Mouse (Mus musculus) olfactory bulb, adult 2 months (tissue): ENCODE data around the gene Ttc13.

Source experiments
- CTCF ChIP-seq: fragments of 200-500 bp; IDR thresholded peaks from 2 replicates; pipeline ENCODE4 v1.5.1; 2012; ENCODE audit warnings: low read depth, mild to moderate bottlenecking, low read length, moderate library complexity; ENCODE audit not compliant: insufficient read depth
- POLR2A ChIP-seq: fragments of 200-500 bp; IDR thresholded peaks from 2 replicates; pipeline ENCODE4 v1.6.1; 2012; ENCODE audit warnings: mild to moderate bottlenecking, low read depth, low read length, moderate library complexity; ENCODE audit not compliant: insufficient read depth

DNA sequence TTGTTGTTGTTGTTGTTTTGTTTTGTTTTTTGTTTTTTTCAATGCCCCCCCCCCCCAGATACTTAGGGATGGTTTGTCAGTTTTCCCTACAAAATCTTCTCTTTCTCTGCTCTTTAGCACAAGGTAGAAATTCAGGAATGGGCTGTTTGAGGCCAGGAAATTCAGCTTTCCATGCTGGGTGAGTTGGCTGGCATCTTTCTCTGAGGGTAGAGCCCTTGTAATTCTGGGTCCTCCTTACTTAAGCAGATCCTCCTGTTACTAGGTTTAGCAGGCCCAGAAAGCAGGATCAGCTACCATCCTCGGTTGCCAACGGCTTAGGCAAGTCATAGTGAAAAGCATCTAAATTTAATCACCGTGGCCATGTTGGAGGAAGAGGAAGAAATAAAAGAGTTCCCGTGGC, 90.9 kb downstream of the Ttc13 start:
- no peak for TF ChIP-seq CTCF
- no peak for TF ChIP-seq POLR2A
